ENCODE assay signal across 16 mouse cellular contexts in genomic region chr2:32458300-32458699, GRCm38 (mm10). TPM values are rescaled to one million over a fixed set of nuclear protein-coding genes. Genes with fewer than 3 reads are reported as not detected.
A peak's percentile ranks its signal among the peaks of the same experiment; 100 is the strongest.
DNase-seq lines count a peak whose midpoint lies in the region; ATAC-seq lines count a peak whose summit lies in the region.
"Had no signal": no experiment of that assay in that cellular context is flagged by ENCODE, and none has a peak within 500 bp of the region (broad histone marks: within the 10 kb centered on the region; RNA-seq: fewer than 3 reads in every experiment).

No protein-coding gene starts in this region.

- H3K4me2 ChIP-seq in heart, embryonic 12.5 days: no peak overlapping the region
- no peak overlapping the region for H3K4me2 ChIP-seq in intestine, embryonic 15.5 days (replicated peaks)
- H3K4me2 ChIP-seq: embryonic facial prominence, embryonic 12.5 days; hindbrain, embryonic 13.5 days; liver, embryonic 12.5 days had no signal

- no peaks in the 10 kb centered on the region for H3K27me3 ChIP-seq in heart, embryonic 12.5 days (replicated peaks)
- H3K27me3 ChIP-seq in intestine, embryonic 15.5 days (replicated peaks): no peaks in the 10 kb centered on the region
- H3K27me3 ChIP-seq: embryonic facial prominence, embryonic 12.5 days; hindbrain, embryonic 13.5 days; liver, embryonic 12.5 days had no signal

- H3K4me1 ChIP-seq in heart, embryonic 12.5 days (replicated peaks): peaks cover 17% of the 10 kb centered on the region
- H3K4me1 ChIP-seq in intestine, embryonic 15.5 days (replicated peaks): 0 out of 2 replicates have a peak, but pooled peaks cover 5% of the 10 kb centered on the region
- H3K4me1 ChIP-seq: embryonic facial prominence, embryonic 12.5 days had no signal

- H3K27ac ChIP-seq in heart, embryonic 12.5 days (ENCODE audit: poor library complexity, severe bottlenecking): 0 out of 2 replicates have a peak overlapping the region, but pooled peaks have one; percentile 6
- H3K27ac ChIP-seq in intestine, embryonic 15.5 days: no peak overlapping the region
- H3K27ac ChIP-seq: embryonic facial prominence, embryonic 12.5 days; hindbrain, embryonic 13.5 days; liver, embryonic 12.5 days; midbrain, embryonic 10.5 days had no signal

- peak; percentile 96 for DNase-seq in heart, adult 11 months
- DNase-seq in heart, postnatal 4 days: no peak
- peak; percentile 93 for DNase-seq in NIH3T3 (ENCODE audit: low read depth)
- peak; percentile 80 for DNase-seq in lung, postnatal 25 days (ENCODE audit: low spot score)
- DNase-seq in layer of hippocampus, adult 9-11 months: no peak
- DNase-seq: cerebellum, postnatal 10 days; kidney, adult 18-20 months; right cerebral cortex, postnatal 25 days; thymus, postnatal 14 days had no signal

- H3K36me3 ChIP-seq in heart, embryonic 12.5 days: peaks cover 14% of the 10 kb centered on the region
- peaks cover 4% of the 10 kb centered on the region; the same call in 1 of the 2 replicates for H3K36me3 ChIP-seq in intestine, embryonic 15.5 days

- H3K9ac ChIP-seq in heart, embryonic 12.5 days: no peak overlapping the region
- no peak overlapping the region for H3K9ac ChIP-seq in intestine, embryonic 15.5 days
- H3K9ac ChIP-seq: embryonic facial prominence, embryonic 12.5 days; hindbrain, embryonic 13.5 days; liver, embryonic 12.5 days had no signal

- WGBS in heart, embryonic 12.5 days: 71% methylated on average over 2 of the region's 2 CpGs
- 82% methylated on average over 2 of the region's 2 CpGs for WGBS in intestine, embryonic 15.5 days

- H3K4me3 ChIP-seq in heart, embryonic 12.5 days: no peak overlapping the region
- no peak overlapping the region for H3K4me3 ChIP-seq in intestine, embryonic 15.5 days (replicated peaks)
- H3K4me3 ChIP-seq: embryonic facial prominence, embryonic 12.5 days; hindbrain, embryonic 13.5 days; liver, embryonic 12.5 days; midbrain, embryonic 10.5 days had no signal

- no peaks in the 10 kb centered on the region for H3K9me3 ChIP-seq in heart, embryonic 12.5 days (replicated peaks)
- no peaks in the 10 kb centered on the region for H3K9me3 ChIP-seq in intestine, embryonic 15.5 days
- H3K9me3 ChIP-seq: embryonic facial prominence, embryonic 12.5 days; hindbrain, embryonic 13.5 days; liver, embryonic 12.5 days; midbrain, embryonic 10.5 days had no signal

- no peak for ATAC-seq in heart, embryonic 12.5 days (ENCODE audit: insufficient number of reproducible peaks, low FRiP score)
- no peak for ATAC-seq in intestine, embryonic 15.5 days
- no peak for ATAC-seq in megakaryocyte-erythroid progenitor cell, adult 5-6 weeks (replicated peaks; ENCODE audit: low FRiP score, low TSS enrichment, poor library complexity, severe bottlenecking)
- ATAC-seq: liver, embryonic 12.5 days had no signal

RNA-seq across cellular contexts. Expression of gene Slc25a25, which starts 7.1 kb away (rescaled TPM):
- 10 to 100 TPM; 16.4 to 22.2 TPM for total RNA-seq in heart, postnatal 4 days (2021)
- 13.0 and 14.3 TPM in 2 replicates for polyA plus RNA-seq in heart, embryonic 12.5 days (2016; fragmentation: Nextera tagmentation; extraction: Ambion mirVana)
- polyA plus RNA-seq in intestine, embryonic 15.5 days (2015; fragmentation: Nextera tagmentation; extraction: Ambion mirVana): 20.0 and 20.1 TPM in 2 replicates
- 9.5 and 12.2 TPM in 2 replicates for total RNA-seq in megakaryocyte-erythroid progenitor cell, adult 5-6 weeks (2014; fragmentation: Nextera tagmentation)
- 4.0 and 34.6 TPM in 2 replicates for total RNA-seq in megakaryocyte-erythroid progenitor cell, adult 5-6 weeks (2017)

RNA-seq across cellular contexts. Expression of gene Naif1, which starts 8.0 kb away (rescaled TPM):
- 1 to 10 TPM; 3.5 to 3.6 TPM for total RNA-seq in heart, postnatal 4 days (2021)
- polyA plus RNA-seq in heart, embryonic 12.5 days (2016; fragmentation: Nextera tagmentation; extraction: Ambion mirVana): 4.7 and 5.4 TPM in 2 replicates
- 4.7 and 5.0 TPM in 2 replicates for polyA plus RNA-seq in intestine, embryonic 15.5 days (2015; fragmentation: Nextera tagmentation; extraction: Ambion mirVana)
- 3.6 and 4.1 TPM in 2 replicates for total RNA-seq in megakaryocyte-erythroid progenitor cell, adult 5-6 weeks (2014; fragmentation: Nextera tagmentation)
- 2.7 and 3.0 TPM in 2 replicates for total RNA-seq in megakaryocyte-erythroid progenitor cell, adult 5-6 weeks (2017)

Comparison
In these comparisons a context has a peak if more than half of its experiments do, and no peak if none do; other contexts are left out.
1. DNase-seq: peak in heart, adult 11 months (single experiment), NIH3T3 (single experiment) and lung, postnatal 25 days (single experiment); none in heart, postnatal 4 days (single experiment) and layer of hippocampus, adult 9-11 months (single experiment).